Mouse (Mus musculus) olfactory bulb, adult 2 months (tissue): ENCODE results near the gene Fsip1.

Experiments used
- CTCF ChIP-seq: fragments of 200-500 bp; IDR thresholded peaks from 2 replicates; pipeline ENCODE4 v1.5.1; 2012; ENCODE audit warnings: low read depth, mild to moderate bottlenecking, low read length, moderate library complexity; ENCODE audit not compliant: insufficient read depth
- POLR2A ChIP-seq: fragments of 200-500 bp; IDR thresholded peaks from 2 replicates; pipeline ENCODE4 v1.6.1; 2012; ENCODE audit warnings: mild to moderate bottlenecking, low read depth, low read length, moderate library complexity; ENCODE audit not compliant: insufficient read depth

- no peak for TF ChIP-seq CTCF
- no peak for TF ChIP-seq POLR2A
Measured at GRCm38 (mm10) chr2:118235614-118236013, 21.2 kb downstream of the Fsip1 start.
